Mouse (Mus musculus): ENCODE data around the gene Ankrd31. TPM values are rescaled to one million over a fixed set of nuclear protein-coding genes. Genes with fewer than 3 reads are reported as not detected.
A peak's percentile ranks its signal among the peaks of the same experiment; 100 is the strongest.

The Ankrd31 gene
- polyA plus RNA-seq, 1 experiment from 2014 or later: not detected

- Histone ChIP-seq H3K27me3 (ENCODE audit: control insufficient read depth, insufficient read depth, low read length) (no peaks in the 10 kb centered on the region), H3K36me3 (ENCODE audit: control insufficient read depth, insufficient read depth, low read length) (no peaks in the 10 kb centered on the region), H3K9me3 (ENCODE audit: control insufficient read depth, low read length) (no peaks in the 10 kb centered on the region), H3K27ac (ENCODE audit: low read depth, low read length) (no peak overlapping the region), H3K4me1 (ENCODE audit: control insufficient read depth, insufficient read depth, low read length) (peaks cover 4% of the 10 kb centered on the region; the same call in 1 of the 2 replicates), H3K9ac (replicated peaks; ENCODE audit: low read depth, low read length) (no peak overlapping the region), H3K4me2 (ENCODE audit: low read depth, low read length) (no peak overlapping the region), H3K4me3 (ENCODE audit: low read depth, low read length) (no peak overlapping the region)
- ATAC-seq (ENCODE audit: low read depth): no peak
- WGBS: 44% methylated on average over 3 of the region's 3 CpGs
These were observed 195.5 kb downstream of the Ankrd31 start for GRCm38 (mm10) chr13:96943571-96943970.

DNA sequence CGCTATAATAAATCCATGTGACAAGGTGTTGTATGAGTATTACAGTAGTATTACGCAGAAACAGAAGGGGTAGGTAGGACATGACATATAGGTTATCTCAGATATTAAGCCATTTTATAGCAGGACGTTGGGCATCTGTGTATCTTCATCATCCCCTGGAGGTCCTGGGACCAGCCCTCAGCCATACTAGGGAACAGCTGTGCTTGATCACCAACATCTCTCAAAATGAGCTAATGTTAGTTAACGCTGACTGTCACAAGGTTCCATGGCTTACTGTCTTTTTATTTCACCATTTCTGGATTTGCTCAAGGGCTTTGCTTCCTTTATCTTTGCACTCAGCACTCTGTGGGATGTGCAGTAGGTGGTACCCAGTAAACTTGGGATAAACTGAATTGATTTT, 197.7 kb downstream of the Ankrd31 start:
- H3K9me3 ChIP-seq (ENCODE audit: control insufficient read depth, low read length): no peaks in the 10 kb centered on the region
- no peak overlapping the region for H3K4me3 ChIP-seq (ENCODE audit: low read depth, low read length)
- no peaks in the 10 kb centered on the region for H3K27me3 ChIP-seq (ENCODE audit: control insufficient read depth, insufficient read depth, low read length)
- no peak overlapping the region for H3K27ac ChIP-seq (ENCODE audit: low read depth, low read length)
- no peak overlapping the region for H3K9ac ChIP-seq (replicated peaks; ENCODE audit: low read depth, low read length)
- no peaks in the 10 kb centered on the region for H3K36me3 ChIP-seq (ENCODE audit: control insufficient read depth, insufficient read depth, low read length)
- peaks cover 4% of the 10 kb centered on the region; the same call in 1 of the 2 replicates for H3K4me1 ChIP-seq (ENCODE audit: control insufficient read depth, insufficient read depth, low read length)
- no peak for ATAC-seq (ENCODE audit: low read depth)
- no peak overlapping the region for H3K4me2 ChIP-seq (ENCODE audit: low read depth, low read length)
- WGBS: 89% methylated on average over 4 of the region's 4 CpGs

- Histone ChIP-seq H3K9me3 (ENCODE audit: control insufficient read depth, low read length) (no peaks in the 10 kb centered on the region), H3K4me2 (ENCODE audit: low read depth, low read length) (no peak overlapping the region), H3K36me3 (ENCODE audit: control insufficient read depth, insufficient read depth, low read length) (no peaks in the 10 kb centered on the region), H3K27ac (ENCODE audit: low read depth, low read length) (no peak overlapping the region), H3K27me3 (ENCODE audit: control insufficient read depth, insufficient read depth, low read length) (no peaks in the 10 kb centered on the region), H3K4me1 (ENCODE audit: control insufficient read depth, insufficient read depth, low read length) (peaks cover 4% of the 10 kb centered on the region; the same call in 1 of the 2 replicates), H3K4me3 (ENCODE audit: low read depth, low read length) (no peak overlapping the region), H3K9ac (replicated peaks; ENCODE audit: low read depth, low read length) (no peak overlapping the region)
- WGBS: 92% methylated on average over 7 of the region's 7 CpGs
- no peak for ATAC-seq (ENCODE audit: low read depth)
These were observed 199.7 kb downstream of the Ankrd31 start for GRCm38 (mm10) chr13:96947722-96948121.

DNA sequence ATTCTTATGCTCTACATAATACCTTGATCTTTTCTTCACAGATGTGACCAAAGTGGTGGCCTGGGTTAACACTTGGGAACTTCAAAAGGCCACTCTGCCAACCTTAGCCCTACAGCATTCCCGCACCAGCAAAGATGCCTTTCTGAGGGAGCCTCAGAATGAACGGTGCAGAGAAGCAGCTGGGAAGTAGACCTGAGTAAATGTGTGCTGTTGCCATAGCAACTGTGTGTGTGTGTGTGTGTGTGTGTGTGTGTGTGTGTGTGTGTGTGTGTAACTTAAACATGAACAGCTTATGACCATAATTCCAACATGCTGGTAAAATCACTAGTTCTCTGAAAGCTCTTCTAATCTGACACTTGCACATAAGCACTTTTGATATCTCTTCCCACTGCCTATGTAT, 203.8 kb downstream of the Ankrd31 start:
- H3K27ac ChIP-seq (ENCODE audit: low read depth, low read length): no peak overlapping the region
- no peaks in the 10 kb centered on the region for H3K27me3 ChIP-seq (ENCODE audit: control insufficient read depth, insufficient read depth, low read length)
- WGBS: 35% methylated on average over 2 of the region's 2 CpGs

GRCm38 (mm10) chr13:96956466-96956865, 208.4 kb downstream of the Ankrd31 start:
- Histone ChIP-seq H3K36me3 (ENCODE audit: control insufficient read depth, insufficient read depth, low read length) (no peaks in the 10 kb centered on the region), H3K4me1 (ENCODE audit: control insufficient read depth, insufficient read depth, low read length) (no peaks in the 10 kb centered on the region), H3K9ac (replicated peaks; ENCODE audit: low read depth, low read length) (no peak overlapping the region), H3K27ac (ENCODE audit: low read depth, low read length) (no peak overlapping the region), H3K4me3 (ENCODE audit: low read depth, low read length) (no peak overlapping the region), H3K4me2 (ENCODE audit: low read depth, low read length) (no peak overlapping the region), H3K27me3 (ENCODE audit: control insufficient read depth, insufficient read depth, low read length) (no peaks in the 10 kb centered on the region), H3K9me3 (ENCODE audit: control insufficient read depth, low read length) (no peaks in the 10 kb centered on the region)
- no peak for ATAC-seq (ENCODE audit: low read depth)
- WGBS: 86% methylated on average over 6 of the region's 6 CpGs

More for the DNA sequence above, 203.8 kb downstream of the Ankrd31 start:
- Histone ChIP-seq H3K4me1 (ENCODE audit: control insufficient read depth, insufficient read depth, low read length) (no peaks in the 10 kb centered on the region), H3K36me3 (ENCODE audit: control insufficient read depth, insufficient read depth, low read length) (no peaks in the 10 kb centered on the region), H3K9ac (replicated peaks; ENCODE audit: low read depth, low read length) (no peak overlapping the region), H3K4me2 (ENCODE audit: low read depth, low read length) (no peak overlapping the region), H3K4me3 (ENCODE audit: low read depth, low read length) (no peak overlapping the region), H3K9me3 (ENCODE audit: control insufficient read depth, low read length) (no peaks in the 10 kb centered on the region)
- ATAC-seq (ENCODE audit: low read depth): peak; percentile 54

Other genes starting within 250 kb of the Ankrd31 start
- gene Polk, start 205.7 kb upstream of the Ankrd31 start, polyA plus RNA-seq (2014; fragmentation: Nextera tagmentation; extraction: Ambion mirVana): 6.7 and 7.4 TPM in 2 replicates
- 10.0 and 14.6 TPM in 2 replicates for gene Col4a3bp, start 205.7 kb upstream of the Ankrd31 start, polyA plus RNA-seq (2014; fragmentation: Nextera tagmentation; extraction: Ambion mirVana)
- 206 and 209 TPM in 2 replicates for gene Hmgcr, start 77.3 kb upstream of the Ankrd31 start, polyA plus RNA-seq (2014; fragmentation: Nextera tagmentation; extraction: Ambion mirVana)
- 0.19 TPM in 1 of 2 replicates, not detected in the other for gene Gcnt4, start 176.4 kb downstream of the Ankrd31 start, polyA plus RNA-seq (2014; fragmentation: Nextera tagmentation; extraction: Ambion mirVana)